Mouse (Mus musculus) c-Kit-positive CD71-positive TER-119-negative erythroid progenitor cells, embryonic 14.5 days (primary cell): ENCODE results near the gene Ap5b1.

ENCODE experiments used
- DNase-seq: peaks from one replicate; pipeline ENCODE4 v3.0.0-alpha.2; 2013; ENCODE audit warnings: low read depth

Ap5b1 gene

DNA sequence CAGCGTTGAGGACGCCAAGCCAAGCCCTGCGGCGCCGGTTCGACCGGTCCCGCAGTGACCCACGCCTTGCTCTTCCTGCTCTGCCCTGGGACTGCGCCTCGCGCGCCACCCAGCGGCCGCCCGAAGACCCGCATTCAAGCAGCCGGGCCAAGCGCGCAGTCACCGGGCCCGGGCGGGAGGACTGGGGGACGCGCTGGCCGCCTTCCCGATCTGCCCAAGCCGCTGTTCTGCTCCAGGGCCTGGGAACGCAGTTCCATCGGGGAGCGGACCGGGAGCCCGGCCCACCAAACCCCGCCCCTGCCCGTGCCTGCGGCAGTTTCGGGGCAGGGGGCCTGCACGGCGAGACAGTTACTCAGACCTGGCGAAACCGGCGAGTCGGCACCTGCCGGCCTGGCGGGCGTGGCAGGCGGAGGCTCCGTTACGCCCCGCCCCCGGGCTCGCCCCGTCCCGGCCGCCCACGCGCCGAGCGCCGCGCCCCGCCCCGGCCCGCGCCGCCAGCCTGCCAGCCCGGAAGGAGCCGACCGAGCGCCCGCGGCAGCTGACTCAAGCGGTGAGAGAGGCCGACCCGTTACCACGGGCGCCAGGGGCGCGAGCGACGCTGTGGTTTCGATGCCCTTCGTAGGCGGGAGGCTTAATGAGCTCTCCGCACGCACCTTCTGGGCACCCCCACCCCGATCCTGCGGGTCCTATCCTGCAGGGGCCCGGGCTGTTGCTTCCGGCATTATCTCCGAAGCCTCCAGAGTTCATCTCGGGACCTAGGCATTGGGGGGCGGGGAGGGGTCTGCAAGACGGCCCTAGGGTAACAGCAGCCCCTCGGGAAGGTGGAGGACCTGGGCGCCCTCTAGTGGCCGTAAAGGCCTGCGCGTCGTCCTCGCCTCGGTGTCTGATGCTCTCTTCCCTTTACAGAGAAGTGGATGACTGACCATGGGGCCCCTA is at the start of gene Ap5b1:
Gene Ap5b1 (plus strand): TSS at position 492 of the 936 bp plus-strand sequence.
- peak; percentile 72 for DNase-seq

DNA sequence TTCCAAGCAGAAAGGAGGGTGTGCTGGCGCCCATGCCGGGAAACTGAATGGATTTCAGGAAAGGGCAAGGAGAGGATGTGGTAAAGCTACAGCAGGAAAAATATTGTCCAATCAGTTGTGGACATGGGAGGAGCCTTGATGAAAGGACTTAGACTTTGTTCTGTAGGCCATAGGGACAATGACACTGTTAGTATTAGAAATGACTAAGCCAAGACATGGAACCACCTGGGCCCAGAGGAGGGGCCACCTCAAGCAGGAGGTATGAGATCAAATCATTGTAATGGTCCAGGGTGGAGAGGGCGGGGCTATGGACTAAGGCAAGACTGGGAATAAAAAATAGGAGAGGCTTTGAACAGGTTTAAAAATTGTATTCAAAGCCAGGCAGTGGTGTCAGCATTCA is 49.1 kb upstream of the Ap5b1 start:
- no peak for DNase-seq

DNA sequence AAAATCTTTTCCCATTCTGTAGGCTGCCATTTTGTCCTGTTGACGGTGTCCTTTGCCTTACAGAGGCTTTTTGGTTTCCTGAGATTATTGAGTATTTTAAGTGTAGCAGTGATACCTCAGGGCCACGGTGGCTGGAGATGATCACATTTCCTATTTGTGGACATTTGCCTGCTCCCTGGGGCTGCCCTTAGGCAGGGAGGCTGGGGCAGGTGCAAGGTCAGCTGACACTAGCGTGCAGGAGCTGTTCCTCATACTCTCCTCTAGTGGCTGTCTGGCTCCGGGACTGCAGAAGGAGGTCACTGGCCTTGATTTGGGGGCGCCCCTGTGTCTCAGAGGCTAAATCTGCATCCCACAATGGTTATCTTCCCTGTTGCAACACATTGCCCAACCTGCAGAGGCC is 42.6 kb upstream of the Ap5b1 start:
- DNase-seq = no peak

DNA sequence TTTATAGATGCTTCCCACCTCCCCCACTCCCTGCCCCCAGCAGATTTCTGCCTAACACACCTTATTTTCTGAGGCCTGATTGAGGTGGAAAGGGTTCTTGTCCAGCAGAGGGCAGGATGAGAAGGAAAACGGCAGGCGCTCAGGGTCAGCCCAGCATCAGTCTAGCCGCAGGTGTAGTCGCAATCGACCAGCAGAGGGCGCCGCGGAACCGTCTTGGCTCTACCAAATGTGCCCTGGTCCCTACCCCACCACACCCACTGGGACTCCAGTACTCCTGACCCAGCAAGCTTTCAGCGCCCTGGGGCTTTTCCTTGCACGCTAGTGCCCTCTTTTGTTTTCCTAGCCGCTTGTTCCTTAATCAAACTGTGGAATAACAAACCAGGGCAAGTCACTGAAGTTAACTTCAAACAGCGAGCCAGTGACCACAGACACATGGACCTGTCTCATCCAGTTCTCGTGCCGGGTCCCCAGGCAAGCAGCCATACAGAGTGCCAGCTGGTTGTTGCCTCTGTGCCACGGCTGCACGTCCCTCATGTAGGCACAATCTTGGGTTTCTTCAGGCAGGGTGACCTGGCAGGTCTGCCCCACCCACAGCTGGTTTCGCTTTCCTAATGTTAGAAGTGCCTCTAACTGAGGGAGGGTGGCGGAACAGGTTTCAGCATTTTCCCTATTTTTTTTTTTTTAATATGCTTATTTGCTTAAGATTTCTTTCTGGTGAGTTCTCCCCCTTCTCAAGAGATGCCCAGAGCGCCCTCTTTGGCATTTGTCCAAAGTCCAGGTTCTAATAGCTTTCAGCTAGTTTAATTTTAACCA is 38.3 kb upstream of the Ap5b1 start:
- peak; percentile 92 for DNase-seq

DNA sequence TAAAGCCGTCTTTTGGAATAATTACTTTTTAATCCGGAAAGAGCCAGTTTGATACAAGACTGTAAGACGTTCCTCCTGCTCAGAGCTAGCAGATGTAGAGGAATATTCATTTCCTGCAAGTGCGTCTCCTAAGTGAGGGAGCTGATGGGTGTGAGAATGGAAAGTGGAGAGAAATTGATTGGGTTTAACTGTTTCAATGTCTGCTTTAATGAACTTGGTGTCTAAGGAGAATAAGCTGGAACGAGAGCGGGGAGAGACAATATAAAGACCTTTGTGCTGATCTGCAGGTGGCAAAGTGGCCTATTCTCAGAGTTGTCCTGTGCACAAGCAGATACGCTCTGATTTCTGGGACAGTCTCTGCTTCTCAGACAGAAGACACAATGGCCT is 37.7 kb upstream of the Ap5b1 start:
- DNase-seq = no peak

DNA sequence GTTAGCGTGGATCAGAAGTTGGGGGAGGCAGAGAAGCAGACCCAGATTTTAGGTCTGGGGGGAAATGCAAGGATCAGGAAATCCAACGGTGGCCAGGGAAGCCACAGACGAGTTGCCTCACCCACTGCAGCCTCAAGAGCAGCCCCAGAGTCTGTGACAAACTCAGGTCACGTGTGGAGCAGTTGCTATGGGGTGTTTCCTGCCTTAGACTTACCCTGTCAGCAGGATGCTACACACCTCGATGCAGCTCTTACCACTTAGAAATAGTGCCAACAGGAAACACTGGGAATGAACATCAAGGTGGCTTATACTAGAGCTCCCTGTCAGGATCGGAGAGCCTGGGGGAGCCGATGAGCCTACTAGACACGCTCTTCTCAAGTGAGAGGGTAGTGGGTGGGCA is 35.3 kb upstream of the Ap5b1 start:
- DNase-seq = no peak

DNA sequence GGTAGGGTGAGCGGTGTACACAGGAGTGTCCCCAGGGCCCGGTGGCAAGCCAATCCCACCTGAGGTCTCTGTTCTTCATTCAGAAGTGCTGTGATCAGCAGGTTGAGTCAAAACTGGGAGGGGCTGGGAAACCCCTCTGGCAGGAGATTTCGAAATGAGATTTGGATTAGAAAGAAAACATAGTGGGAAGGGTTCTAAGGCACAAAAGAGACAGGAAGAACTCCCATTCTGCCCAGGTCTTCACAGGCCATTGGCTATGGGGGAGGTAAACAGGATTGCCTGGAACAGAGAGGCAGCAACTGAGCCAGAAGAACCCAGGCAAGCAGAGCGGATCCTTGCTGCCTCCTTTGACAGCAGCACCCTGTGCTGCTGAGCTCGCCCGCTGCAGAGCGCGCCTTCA is 29.0 kb upstream of the Ap5b1 start:
- DNase-seq = no peak

DNA sequence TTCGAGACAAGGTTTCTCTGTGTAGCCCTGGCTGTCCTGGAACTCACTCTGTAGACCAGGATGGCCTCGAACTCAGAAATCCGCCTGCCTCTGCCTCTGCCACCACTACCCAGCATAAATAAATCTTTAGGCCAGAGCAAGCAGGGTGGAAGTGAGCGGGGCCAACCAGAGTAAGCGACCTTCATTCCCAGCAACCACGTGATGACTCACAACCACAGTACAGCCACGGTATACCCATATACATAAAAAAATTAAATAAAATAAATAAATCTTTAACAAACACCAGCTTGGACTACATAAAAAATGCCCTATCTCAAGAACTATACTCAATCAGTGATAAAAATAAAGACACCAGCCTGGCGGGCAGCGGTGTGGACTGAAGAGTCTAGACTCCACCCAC is 24.5 kb upstream of the Ap5b1 start:
- no peak for DNase-seq

DNA sequence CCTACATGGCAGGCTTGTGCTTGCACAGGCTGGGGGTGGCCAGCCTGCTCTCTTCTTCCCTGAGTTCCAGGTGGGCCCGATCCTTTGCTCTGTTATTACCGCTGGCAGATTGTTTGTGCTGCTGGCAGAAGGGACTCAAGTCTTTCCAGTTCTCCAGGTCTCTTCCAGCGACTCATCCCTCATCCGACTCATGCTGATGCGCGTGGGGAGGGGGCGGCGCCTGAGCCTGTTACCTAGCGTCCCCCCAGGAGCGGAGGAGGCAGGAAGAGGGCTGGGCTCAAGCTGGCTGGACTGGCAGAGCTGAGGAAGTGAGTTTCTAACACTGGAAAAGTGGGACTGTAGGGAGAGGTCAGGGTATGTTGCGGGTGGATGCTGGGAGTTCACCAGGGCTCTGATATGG is 23.8 kb upstream of the Ap5b1 start:
- no peak for DNase-seq

DNA sequence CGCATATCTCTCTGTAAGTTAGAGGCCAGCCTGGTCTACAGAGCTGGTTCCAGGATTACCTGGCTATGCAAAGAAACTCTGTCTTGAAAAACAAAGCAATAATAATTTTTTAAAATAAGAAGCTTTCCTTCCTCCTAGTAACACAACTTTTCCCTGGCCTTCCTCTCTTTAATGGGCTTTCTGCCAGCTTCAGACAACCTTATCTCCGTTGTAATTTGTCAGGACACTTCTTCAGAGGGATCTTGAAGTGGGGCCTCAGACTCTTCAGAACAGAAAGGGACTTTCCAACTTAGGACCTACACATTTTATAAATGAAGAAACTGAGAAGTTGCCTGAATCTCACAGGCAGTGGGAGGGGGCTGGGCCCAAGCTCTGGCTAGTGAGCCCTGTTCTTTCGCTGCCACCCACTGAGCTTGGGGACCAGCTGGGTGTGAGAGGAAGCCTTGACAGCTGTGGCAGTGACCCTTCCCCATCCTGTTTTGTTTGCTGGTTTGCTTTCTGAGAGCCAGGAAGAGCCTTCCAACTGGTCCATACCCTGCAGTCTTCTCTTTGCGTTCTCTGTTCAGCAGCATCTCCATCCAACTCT is 20.3 kb upstream of the Ap5b1 start:
- no peak for DNase-seq

DNA sequence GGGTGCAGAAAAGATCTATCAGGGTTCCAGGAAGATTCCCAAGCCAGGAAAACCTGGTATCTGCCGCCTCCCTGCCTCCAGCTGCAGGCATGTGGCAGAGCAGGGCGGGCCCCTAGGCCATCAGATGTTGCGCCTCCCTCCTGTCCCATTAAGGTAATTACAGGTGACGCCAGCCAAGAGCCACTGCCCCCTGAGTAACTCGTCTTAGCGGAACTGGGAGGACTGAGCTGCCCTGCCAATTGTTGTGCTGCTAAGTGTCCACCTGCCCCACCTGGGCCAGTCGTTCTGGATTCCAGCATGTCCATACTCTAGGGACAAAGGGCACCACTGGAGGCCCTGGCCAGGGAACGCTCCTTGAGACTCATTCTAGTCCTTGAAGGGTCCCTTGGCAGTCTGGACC is 14.0 kb upstream of the Ap5b1 start:
- no peak for DNase-seq

DNA sequence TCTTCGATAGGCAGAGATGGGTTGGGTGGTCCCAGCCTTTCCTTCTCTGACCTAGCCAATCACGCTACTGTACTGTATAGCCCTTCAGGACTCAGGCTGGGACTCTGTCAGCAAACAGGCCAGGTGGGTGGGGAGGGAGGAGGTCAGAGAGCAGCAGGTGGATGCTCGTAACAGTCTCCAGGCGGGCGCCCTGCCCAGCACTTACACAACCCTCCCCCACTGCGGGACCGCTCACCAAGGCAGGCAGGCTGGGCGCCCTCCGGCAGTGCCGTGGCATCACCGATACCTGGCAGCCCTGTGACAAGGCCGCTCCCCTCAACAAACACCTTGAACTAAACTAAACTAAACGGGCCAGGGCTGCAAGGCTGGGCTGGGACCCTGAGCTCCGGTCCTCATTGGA is 13.6 kb upstream of the Ap5b1 start:
- no peak for DNase-seq

DNA sequence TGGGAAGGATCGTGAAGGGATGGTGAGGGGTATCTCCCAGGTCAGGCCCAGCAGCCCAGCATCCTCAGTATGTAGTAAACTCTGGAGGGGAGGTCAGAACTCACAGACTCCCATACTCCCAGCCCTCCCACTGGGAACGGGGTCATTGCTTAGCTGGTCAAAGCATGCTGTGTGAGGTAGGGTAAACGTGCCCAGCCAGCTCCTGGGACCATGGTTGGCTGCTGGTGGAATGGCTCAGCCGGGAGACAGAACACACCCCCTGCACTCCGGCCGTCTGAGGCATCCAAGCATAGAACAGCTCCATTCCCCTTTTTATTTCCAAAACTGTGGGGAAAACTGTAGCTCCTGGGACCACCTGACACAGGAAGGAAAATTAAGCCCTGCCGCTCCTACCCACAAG is 9.7 kb upstream of the Ap5b1 start:
- no peak for DNase-seq

DNA sequence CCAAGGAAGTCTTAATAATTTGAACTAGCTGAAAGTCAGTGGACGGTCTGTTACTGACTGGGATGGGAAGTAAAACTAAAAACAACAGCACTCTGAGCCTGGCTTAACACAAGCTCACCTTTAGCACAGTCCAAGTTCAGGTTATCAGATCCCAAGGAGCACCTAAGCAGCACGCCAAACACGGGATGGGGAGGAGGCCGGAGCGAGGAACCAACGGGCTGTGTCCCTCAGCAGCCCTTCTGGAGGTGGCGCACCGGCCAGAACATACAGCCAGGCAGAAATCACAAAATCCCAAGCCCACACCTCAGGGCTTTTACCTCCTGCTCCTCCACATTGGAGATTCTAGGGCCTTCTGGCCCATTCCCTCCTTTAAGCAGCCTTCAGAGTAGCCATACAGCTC is 9.1 kb upstream of the Ap5b1 start:
- DNase-seq = no peak

DNA sequence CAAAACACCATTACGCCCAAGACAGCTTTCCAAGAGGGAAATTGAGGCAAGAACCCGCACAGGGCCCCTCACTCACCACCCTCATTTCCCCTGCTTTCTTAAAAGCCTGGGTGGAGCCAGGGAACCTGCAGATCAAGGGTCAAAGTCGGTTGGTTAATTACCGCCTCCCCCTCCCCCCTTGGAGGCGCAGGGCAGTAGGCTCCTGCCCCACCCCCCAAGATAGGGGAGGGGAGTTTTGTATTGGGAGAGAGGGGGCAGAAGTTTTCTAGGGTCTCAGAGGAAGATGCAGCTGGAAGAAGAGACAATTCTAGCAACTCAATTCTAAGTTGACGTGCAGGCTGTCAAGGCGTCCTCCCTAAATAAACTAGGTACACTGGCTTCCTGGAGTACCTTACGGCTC is 8.6 kb upstream of the Ap5b1 start:
- no peak for DNase-seq

DNA sequence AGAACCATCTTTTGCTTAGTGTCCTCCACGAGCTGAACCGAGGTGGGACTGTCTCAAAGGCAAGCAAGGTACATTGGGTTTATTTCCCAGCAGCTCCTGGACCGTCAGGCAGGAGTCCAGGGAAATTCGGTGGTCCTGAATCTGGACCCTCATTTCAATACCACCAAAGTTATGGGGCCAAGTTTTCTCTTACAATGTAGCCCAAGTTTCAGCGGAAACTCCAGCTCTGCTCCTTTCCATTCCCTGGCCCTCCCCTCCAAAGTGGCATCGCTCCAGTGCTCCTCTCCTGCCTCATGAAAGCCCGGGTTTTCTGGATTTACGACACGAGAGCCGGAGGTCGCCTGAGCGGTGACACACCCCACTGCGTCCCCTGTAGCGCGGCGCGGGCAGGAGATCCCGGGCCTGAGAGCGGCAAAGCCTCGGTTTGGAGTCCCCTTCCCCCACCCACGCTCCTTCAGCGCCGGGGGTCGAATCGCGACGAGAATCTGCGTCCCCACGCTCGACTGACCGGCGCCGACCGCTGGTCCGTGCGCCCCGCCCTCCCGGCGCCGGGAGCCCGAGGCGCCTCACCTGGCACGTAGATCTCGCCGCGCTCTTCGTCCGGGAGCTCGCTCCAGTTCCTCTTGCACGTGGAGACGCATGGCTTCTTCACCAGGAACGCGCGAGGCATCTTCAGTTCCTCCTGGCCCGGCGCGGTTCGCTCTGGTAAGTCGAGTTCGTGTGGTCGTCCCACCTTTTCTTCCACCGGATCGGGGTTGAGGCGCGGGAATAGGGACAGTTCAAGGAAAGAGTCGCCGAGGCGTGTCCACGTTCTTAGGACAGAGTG is 8.0 kb upstream of the Ap5b1 start:
- DNase-seq = no peak

DNA sequence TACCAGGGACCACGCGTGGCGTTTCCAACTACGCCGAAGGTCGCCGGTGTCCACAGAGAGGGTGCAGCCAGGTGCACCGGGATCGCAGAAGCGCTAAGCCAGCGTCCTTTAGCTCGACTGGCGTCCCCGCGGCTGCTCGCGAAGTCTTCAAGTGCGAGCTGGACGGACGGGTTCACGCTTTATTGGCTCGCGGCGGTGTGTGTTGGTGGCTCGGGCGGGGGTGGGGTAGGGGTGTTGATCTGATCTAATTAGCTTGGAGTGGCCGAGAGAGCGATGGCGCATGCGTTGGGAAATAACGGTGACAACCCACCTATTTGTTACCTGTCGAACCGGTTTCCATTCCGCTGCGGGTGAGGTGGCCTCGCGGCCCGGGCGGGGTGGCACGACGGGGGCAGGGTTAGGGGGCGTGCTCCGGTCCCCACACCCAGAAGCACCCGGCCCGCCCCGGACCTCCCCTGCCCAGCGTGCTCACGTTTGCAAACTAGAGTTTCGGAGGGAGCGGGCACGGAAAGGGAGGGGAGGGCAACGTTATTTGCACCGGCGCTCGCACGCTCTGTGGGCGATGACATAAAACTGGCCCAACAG is 7.3 kb upstream of the Ap5b1 start, which contains the start of gene Ovol1:
Gene Ovol1 (minus strand): TSS at position 190 of the 585 bp plus-strand sequence.
- DNase-seq = no peak

DNA sequence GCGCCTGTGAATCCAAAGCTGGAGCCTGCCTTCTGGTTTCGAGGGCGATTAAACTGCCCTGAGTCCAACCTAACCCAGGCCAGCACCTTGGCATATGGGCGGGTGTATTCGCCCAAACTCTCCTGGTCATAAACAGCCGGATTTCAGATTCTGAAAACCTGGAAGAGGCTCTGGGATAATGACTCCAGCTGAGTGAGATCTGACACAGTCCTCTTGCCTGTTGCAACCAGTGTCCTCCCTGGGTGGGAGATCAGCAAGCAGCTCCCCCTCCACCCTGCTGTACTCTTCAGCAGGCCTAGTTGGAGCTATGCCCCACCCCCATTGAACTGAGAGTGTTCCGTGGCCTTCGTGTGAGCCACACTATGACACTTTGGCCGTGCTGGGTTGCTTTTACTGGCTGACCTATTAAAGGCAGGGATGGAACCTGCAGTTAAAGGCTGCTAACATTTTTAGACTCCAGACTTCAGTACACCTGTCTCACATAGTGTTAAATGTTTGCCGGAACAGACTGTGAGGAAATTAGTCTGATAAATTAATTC is 6.5 kb upstream of the Ap5b1 start:
- no peak for DNase-seq

DNA sequence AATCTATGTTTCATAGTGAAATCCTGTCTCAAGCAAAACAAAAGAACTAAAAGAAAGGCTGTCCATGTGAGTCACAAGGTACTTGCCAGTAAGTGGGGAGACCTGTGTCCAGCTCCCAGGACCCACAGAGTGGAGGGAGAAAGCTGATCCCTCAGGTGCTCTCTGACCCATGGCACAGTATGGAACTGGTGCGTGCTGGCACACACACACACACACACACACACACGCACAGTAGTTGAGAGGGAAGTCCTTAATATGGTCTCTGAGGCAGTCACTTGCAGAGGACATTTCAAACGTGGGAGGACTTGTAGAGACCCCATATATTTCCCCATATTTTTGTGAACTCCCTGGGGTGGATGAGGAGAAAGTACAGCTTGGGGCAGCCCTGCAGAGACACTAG is 5.9 kb upstream of the Ap5b1 start:
- DNase-seq = no peak

DNA sequence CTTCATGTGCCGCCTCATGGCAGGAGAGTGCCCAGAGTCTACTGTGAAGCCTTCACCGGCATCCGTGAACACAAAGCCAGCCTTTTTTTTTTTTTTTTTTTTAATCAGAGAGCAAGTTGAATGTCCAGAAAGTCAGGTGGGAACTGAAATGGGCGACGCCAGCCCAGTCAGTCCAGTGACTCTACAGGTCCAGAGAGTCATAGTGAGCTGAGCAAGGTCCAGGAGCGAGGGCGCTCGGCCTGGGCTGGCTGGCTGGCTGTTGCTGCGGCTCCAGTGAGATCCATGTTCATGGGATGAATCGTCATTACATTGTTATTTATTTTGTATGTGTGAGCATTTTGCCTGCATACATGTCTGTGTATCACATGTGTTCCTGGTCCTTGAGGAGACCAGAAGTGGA is 5.0 kb upstream of the Ap5b1 start:
- no peak for DNase-seq

DNA sequence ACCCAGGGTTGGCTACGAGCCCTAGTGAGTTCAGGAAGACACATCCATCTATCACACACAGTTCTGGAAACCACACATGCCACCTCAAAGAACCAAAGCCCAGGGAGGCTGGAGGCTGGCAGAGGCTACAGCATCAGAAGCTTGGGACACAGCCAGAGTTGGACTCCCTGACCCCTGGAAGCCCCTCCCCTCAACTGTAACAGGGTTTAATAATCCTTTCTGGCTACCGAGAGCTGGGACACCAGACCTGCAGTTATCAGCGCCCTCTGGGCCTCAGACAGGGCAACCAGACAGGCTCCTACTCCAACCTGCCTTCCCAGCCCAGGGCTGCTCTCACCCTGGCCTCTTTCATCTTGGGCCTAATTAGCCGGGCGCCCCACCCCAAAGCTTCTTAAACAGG is 1.5 kb upstream of the Ap5b1 start:
- DNase-seq = no peak
